19 mouse cellular contexts compared by ENCODE assay signal in genomic region chr4:63738364-63738997, GRCm38 (mm10). TPM values are rescaled to one million over a fixed set of nuclear protein-coding genes. Genes with fewer than 3 reads are reported as not detected.
DNase-seq lines count a peak whose midpoint lies in the region; ATAC-seq lines count a peak whose summit lies in the region.
"Had no signal": no experiment of that assay in that cellular context is flagged by ENCODE, and none has a peak within 500 bp of the region (broad histone marks: within the 10 kb centered on the region; RNA-seq: fewer than 3 reads in every experiment).

No protein-coding gene starts in this region.

- peak; percentile 27 for DNase-seq in kidney, adult 11 months
- peak; percentile 26 for DNase-seq in lung, postnatal 36 days
- no peak for DNase-seq in lung, postnatal 14 days
- peak; percentile 44 to 63 for DNase-seq in kidney, postnatal 36 days
- no peak for DNase-seq in layer of hippocampus, adult 11-12 months (ENCODE audit: low spot score)
- DNase-seq in neural tube, embryonic 10.5 days (ENCODE audit: extremely low spot score, low spot score) = no peak
- DNase-seq: adrenal gland, postnatal 36 days; cerebellum, adult 11-12 months; cerebellum, postnatal 14 days; embryo, embryonic 11 days; right cerebral cortex, postnatal 14 days had no signal

- H3K27ac ChIP-seq in kidney, embryonic 16.5 days (ENCODE audit: low read length) = no peak overlapping the region
- H3K27ac ChIP-seq in intestine, embryonic 16.5 days (ENCODE audit: low read length) = 0 out of 2 replicates have a peak overlapping the region, but pooled peaks have one; percentile 13
- H3K27ac ChIP-seq: heart, embryonic 13.5 days; hindbrain, embryonic 14.5 days; midbrain, embryonic 12.5 days; neural tube, embryonic 15.5 days had no signal

- H3K4me3 ChIP-seq in kidney, embryonic 16.5 days (ENCODE audit: low read length) = no peak overlapping the region
- H3K4me3 ChIP-seq in intestine, embryonic 16.5 days (ENCODE audit: low read length) = no peak overlapping the region
- H3K4me3 ChIP-seq: heart, embryonic 13.5 days; midbrain, embryonic 12.5 days; myocyte; neural tube, embryonic 15.5 days had no signal

- no peaks in the 10 kb centered on the region for H3K27me3 ChIP-seq in kidney, embryonic 16.5 days (ENCODE audit: insufficient read depth, low read length)
- H3K27me3 ChIP-seq in intestine, embryonic 16.5 days (replicated peaks; ENCODE audit: control insufficient read depth, insufficient read depth, low read length) = no peaks in the 10 kb centered on the region
- H3K27me3 ChIP-seq: CH12.LX; midbrain, embryonic 12.5 days; neural tube, embryonic 15.5 days had no signal

- no peak overlapping the region for H3K4me2 ChIP-seq in kidney, embryonic 16.5 days (replicated peaks; ENCODE audit: low read depth, low read length)
- H3K4me2 ChIP-seq in intestine, embryonic 16.5 days (ENCODE audit: low read depth, low read length) = no peak overlapping the region
- H3K4me2 ChIP-seq: heart, embryonic 13.5 days; hindbrain, embryonic 14.5 days; midbrain, embryonic 12.5 days; neural tube, embryonic 15.5 days had no signal

- H3K36me3 ChIP-seq in kidney, embryonic 16.5 days (ENCODE audit: insufficient read depth, low read length) = no peaks in the 10 kb centered on the region
- no peaks in the 10 kb centered on the region for H3K36me3 ChIP-seq in intestine, embryonic 16.5 days (ENCODE audit: control insufficient read depth, insufficient read depth, low read length)
- H3K36me3 ChIP-seq: heart, embryonic 13.5 days; midbrain, embryonic 12.5 days; neural tube, embryonic 15.5 days had no signal

- no peaks in the 10 kb centered on the region for H3K9me3 ChIP-seq in kidney, embryonic 16.5 days (ENCODE audit: low read length)
- no peaks in the 10 kb centered on the region for H3K9me3 ChIP-seq in intestine, embryonic 16.5 days (ENCODE audit: control insufficient read depth, low read length)
- H3K9me3 ChIP-seq: heart, embryonic 13.5 days; midbrain, embryonic 12.5 days; neural tube, embryonic 15.5 days had no signal

- no peak overlapping the region for H3K9ac ChIP-seq in kidney, embryonic 16.5 days (replicated peaks; ENCODE audit: low read length)
- H3K9ac ChIP-seq in intestine, embryonic 16.5 days (ENCODE audit: low read depth, low read length) = no peak overlapping the region
- H3K9ac ChIP-seq: heart, embryonic 13.5 days; hindbrain, embryonic 14.5 days; midbrain, embryonic 12.5 days; neural tube, embryonic 15.5 days had no signal

- H3K4me1 ChIP-seq in kidney, embryonic 16.5 days (ENCODE audit: insufficient read depth, low read length) = peaks cover 34% of the 10 kb centered on the region
- H3K4me1 ChIP-seq in intestine, embryonic 16.5 days (ENCODE audit: control insufficient read depth, insufficient read depth, low read length) = peaks cover 19% of the 10 kb centered on the region
- H3K4me1 ChIP-seq: midbrain, embryonic 12.5 days had no signal

- no peak for ATAC-seq in kidney, embryonic 16.5 days (ENCODE audit: low FRiP score, low TSS enrichment)
- ATAC-seq in intestine, embryonic 16.5 days = peak; percentile 63

- WGBS in kidney, embryonic 16.5 days = 26% methylated on average over 9 of the region's 9 CpGs
- 40% methylated on average over 9 of the region's 9 CpGs for WGBS in intestine, embryonic 16.5 days

RNA-seq across cellular contexts. Expression of gene Tnfsf15, which starts 6.4 kb away (rescaled TPM):
- 1.3 TPM in 2 replicates for polyA plus RNA-seq in kidney, embryonic 16.5 days (2015; fragmentation: Nextera tagmentation; extraction: Ambion mirVana)
- polyA plus RNA-seq in intestine, embryonic 16.5 days (2015; fragmentation: Nextera tagmentation; extraction: Ambion mirVana) = 0.16 and 0.18 TPM in 2 replicates
- polyA plus RNA-seq: hindbrain, embryonic 14.5 days; neural tube, embryonic 15.5 days had no signal

Comparison
In these comparisons a context has a peak if more than half of its experiments do, and no peak if none do; other contexts are left out.
1. DNase-seq: peak in kidney, adult 11 months (single experiment), lung, postnatal 36 days (single experiment) and kidney, postnatal 36 days (2 of 2); none in lung, postnatal 14 days (single experiment), layer of hippocampus, adult 11-12 months (single experiment) and neural tube, embryonic 10.5 days (single experiment).